Mouse (Mus musculus) ES-E14 (cell line): ENCODE measurements at regions not wholly inside any gene's neighbourhood (a gene's known extent, or its start where the extent isn't known, plus 50 kb on each side); places are given as distances from the start of the nearest gene placed in this dataset.

ENCODE experiments used
- CHD2 ChIP-seq: IDR thresholded peaks from 2 replicates; pipeline ENCODE4 v1.6.1; 2014; ENCODE audit warnings: mild to moderate bottlenecking, low read depth, low read length, inconsistent platforms
- HCFC1 ChIP-seq: IDR thresholded peaks from 2 replicates; pipeline ENCODE4 v1.6.1; 2012; ENCODE audit warnings: low read length, inconsistent platforms, borderline replicate concordance; ENCODE audit not compliant: insufficient read depth
- ZC3H11A ChIP-seq: IDR thresholded peaks from 2 replicates; pipeline ENCODE4 v1.6.1; 2012; ENCODE audit warnings: low read depth, mild to moderate bottlenecking, inconsistent platforms, low read length, borderline replicate concordance
- ZNF384 ChIP-seq: IDR thresholded peaks from 2 replicates; pipeline ENCODE4 v1.6.1; 2012; ENCODE audit warnings: low read depth, low read length, inconsistent platforms

GRCm38 (mm10) chr10:21801556-21801955 lies 80.4 kb upstream of the Sgk1 start:
- TF ChIP-seq HCFC1 = no peak
- no peak for TF ChIP-seq ZNF384
- no peak for TF ChIP-seq CHD2
- no peak for TF ChIP-seq ZC3H11A
